Mouse (Mus musculus): Measurements from ENCODE around the gene Tesk1.

Tesk1 gene

GRCm38 (mm10) chr4:43441639-43442038 lies at the start of gene Tesk1:
Tesk1 (plus strand) TSS chr4:43441939.
- no peak for DNase-seq (ENCODE audit: low spot score in 2 of 2)

- no peak for DNase-seq (ENCODE audit: low spot score in 2 of 2)
Measured at GRCm38 (mm10) chr4:43394345-43394891, 47.3 kb upstream of the Tesk1 start.

GRCm38 (mm10) chr4:43395147-43395546 lies 46.6 kb upstream of the Tesk1 start:
- no peak for DNase-seq (ENCODE audit: low spot score in 2 of 2)

GRCm38 (mm10) chr4:43395836-43396235 lies 45.9 kb upstream of the Tesk1 start:
- DNase-seq (ENCODE audit: low spot score in 2 of 2) = no peak

GRCm38 (mm10) chr4:43396381-43396780 lies 45.4 kb upstream of the Tesk1 start:
- DNase-seq (ENCODE audit: low spot score in 2 of 2) = no peak

- no peak for DNase-seq (ENCODE audit: low spot score in 2 of 2)
Measured at GRCm38 (mm10) chr4:43398014-43398413, 43.7 kb upstream of the Tesk1 start.

GRCm38 (mm10) chr4:43398829-43399331 lies 42.9 kb upstream of the Tesk1 start:
- no peak for DNase-seq (ENCODE audit: low spot score in 2 of 2)

GRCm38 (mm10) chr4:43399391-43400131 lies 42.2 kb upstream of the Tesk1 start:
- no peak for DNase-seq (ENCODE audit: low spot score in 2 of 2)

GRCm38 (mm10) chr4:43400976-43401375 lies 40.8 kb upstream of the Tesk1 start:
- DNase-seq (ENCODE audit: low spot score in 2 of 2) = no peak

- DNase-seq (ENCODE audit: low spot score in 2 of 2) = no peak
Measured at GRCm38 (mm10) chr4:43401486-43401885, 40.3 kb upstream of the Tesk1 start.

GRCm38 (mm10) chr4:43402212-43402611 lies 39.5 kb upstream of the Tesk1 start:
- DNase-seq (ENCODE audit: low spot score in 2 of 2) = no peak

- DNase-seq (ENCODE audit: low spot score in 2 of 2) = no peak
Measured at GRCm38 (mm10) chr4:43404697-43405096, 37.0 kb upstream of the Tesk1 start.

- DNase-seq (ENCODE audit: low spot score in 2 of 2) = peak; percentile 64
Measured at GRCm38 (mm10) chr4:43406162-43406971, 35.4 kb upstream of the Tesk1 start.

- DNase-seq (ENCODE audit: low spot score in 2 of 2) = no peak
Measured at GRCm38 (mm10) chr4:43407071-43407920, 34.4 kb upstream of the Tesk1 start.

GRCm38 (mm10) chr4:43414761-43415160 lies 27.0 kb upstream of the Tesk1 start:
- no peak for DNase-seq (ENCODE audit: low spot score in 2 of 2)

GRCm38 (mm10) chr4:43415221-43416070 lies 26.3 kb upstream of the Tesk1 start:
- no peak for DNase-seq (ENCODE audit: low spot score in 2 of 2)

- no peak for DNase-seq (ENCODE audit: low spot score in 2 of 2)
Measured at GRCm38 (mm10) chr4:43416071-43416490, 25.7 kb upstream of the Tesk1 start.

GRCm38 (mm10) chr4:43417269-43418062 lies 24.3 kb upstream of the Tesk1 start:
- no peak for DNase-seq (ENCODE audit: low spot score in 2 of 2)

GRCm38 (mm10) chr4:43418450-43418849 lies 23.3 kb upstream of the Tesk1 start:
- no peak for DNase-seq (ENCODE audit: low spot score in 2 of 2)

Data from frontal cortex, postnatal 14 days (tissue).